Mouse (Mus musculus) cerebellum, adult (tissue): Measurements from ENCODE around the gene Smim6.

Experiments used
- ATAC-seq: cut with Nextera tagmentation; 2 replicates; pipeline ENCODE4 v1.9.2; 2017; ENCODE audit warnings: mild to moderate bottlenecking, moderate library complexity, mixed read lengths; ENCODE audit not compliant: insufficient number of reproducible peaks, low FRiP score, low TSS enrichment

The Smim6 gene

DNA sequence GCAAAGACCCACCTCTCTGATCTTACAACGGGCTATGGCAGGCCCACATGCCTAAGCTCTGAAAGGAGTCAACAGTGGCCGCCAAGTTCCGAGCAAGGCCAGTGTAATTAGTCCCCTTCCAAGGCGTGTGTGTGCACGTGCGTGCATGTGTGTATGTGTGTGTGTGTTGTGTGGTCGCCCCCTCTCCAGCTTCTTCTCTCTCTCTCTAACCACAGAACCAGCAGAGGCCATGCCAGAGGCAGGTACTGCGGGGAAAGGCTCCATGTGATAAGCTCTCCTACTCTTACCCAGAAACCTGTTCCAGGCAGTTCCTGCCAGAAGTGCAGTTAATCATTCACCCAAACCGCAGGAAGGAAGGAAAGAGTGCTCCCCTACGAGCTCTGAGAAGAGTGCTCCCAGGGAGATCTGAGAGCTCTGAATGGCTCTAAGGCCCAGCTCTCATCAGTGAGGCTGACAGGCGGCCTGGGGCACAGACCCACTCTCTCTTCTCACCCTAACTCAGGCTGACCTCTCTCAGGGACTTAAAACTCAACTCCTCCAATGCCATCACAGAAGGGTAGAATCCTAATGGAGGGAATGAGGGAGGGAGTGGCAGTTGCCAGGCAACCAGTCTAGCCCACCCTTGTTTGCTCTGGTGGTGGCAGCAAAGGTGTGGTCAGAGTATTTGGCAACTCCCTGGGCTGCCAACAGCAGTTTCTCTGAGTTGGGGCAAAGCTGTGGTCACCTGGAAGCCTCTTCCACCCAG lies at the start of gene Smim6:
Gene Smim6 (plus strand): TSS at position 386 of the 745 bp plus-strand sequence.
- ATAC-seq: no peak

DNA sequence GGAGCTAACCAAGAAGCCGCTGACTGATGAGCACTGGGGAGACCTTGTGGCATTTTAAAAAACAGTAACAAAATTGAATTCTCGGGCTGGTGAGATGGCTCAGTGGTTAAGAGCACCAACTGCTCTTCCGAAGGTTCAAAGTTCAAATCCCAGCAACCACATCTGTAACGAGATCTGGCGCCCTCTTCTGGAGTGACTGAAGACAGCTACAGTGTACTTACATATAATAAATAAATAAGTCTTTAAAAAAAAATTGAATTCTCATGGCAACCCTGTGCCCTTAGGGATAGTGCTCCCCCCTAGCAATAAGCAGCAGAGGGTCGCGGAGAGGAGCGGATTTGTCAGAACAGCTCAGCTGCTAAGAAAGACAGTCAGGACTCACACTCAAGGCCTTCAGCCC lies 47.9 kb upstream of the Smim6 start:
- ATAC-seq: no peak

DNA sequence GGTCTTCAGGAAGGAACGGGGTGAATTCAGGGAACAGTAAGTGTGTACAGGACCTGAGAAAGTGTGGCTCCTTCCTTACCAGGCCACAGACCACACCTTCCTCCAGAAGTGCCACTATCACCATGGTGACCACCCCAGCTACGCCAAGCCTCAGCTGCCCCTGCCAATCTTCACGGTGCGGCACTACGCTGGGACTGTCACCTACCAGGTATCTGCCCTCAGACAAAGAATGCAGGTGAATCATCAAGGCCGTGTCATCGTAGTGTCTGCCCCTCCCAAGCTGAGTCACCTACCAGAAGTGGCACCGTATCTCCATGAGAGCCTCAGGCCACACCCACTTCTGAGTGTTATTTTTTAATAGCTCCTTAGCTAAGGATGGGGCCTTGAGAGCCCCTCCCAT lies 42.4 kb upstream of the Smim6 start:
- no peak for ATAC-seq

DNA sequence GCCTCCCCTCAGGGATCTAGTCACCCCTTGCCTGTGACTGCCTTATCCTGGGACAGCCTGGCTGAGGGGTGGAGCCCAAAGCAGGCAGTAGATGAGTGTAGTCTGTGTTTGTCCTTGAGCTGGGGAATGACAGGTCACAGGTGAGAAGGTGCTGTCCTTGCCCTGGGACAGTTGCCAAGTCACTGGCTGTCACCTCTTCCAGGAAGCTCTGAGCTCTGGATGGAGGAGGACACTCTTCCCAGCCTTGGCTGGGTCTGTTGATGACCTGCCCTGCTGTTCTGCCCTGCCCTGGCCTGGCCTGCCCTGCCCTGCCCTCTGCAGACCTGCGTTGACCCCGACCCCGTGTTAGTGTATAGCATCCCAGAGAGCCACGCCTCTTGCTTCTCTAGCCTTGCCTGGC lies 39.4 kb upstream of the Smim6 start:
- ATAC-seq: no peak

DNA sequence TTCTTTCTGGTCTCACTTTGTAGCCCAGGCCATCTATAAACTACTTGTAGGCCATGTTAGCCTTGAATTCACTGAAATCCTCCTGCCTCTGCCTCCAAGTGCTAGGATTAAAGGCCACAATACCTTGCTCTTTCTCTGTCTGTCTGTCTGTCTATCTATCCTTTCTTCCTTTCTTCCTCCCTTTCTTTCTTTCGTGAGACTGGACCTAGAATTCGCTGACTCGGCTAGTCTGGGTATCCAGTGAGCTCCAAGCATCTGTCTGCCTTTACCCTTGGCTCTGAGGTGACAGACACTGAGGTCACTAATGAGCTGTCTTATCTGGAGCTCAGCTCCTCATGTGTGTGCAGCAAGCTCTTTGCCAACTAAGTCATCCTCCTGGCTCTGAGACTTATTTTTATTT lies 35.9 kb upstream of the Smim6 start:
- ATAC-seq: no peak

DNA sequence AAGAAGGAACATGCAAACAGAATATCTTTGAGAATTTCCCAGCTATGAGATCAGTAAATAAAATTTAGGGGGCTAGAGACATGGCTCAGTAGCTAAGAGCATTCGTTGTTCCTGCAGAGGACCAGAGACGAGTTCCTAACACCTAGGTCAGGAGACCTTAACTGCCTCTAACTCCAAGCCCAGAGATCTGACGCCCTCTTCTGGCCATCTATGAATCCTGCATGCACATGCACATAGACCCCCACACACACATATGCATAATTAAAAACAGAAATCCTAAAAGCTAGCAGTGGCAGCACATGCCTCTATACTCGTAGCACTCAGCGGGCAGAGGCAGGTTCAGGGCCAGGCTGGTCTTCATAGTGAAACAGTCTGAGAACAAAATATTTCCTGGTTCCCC lies 35.4 kb upstream of the Smim6 start:
- no peak for ATAC-seq

DNA sequence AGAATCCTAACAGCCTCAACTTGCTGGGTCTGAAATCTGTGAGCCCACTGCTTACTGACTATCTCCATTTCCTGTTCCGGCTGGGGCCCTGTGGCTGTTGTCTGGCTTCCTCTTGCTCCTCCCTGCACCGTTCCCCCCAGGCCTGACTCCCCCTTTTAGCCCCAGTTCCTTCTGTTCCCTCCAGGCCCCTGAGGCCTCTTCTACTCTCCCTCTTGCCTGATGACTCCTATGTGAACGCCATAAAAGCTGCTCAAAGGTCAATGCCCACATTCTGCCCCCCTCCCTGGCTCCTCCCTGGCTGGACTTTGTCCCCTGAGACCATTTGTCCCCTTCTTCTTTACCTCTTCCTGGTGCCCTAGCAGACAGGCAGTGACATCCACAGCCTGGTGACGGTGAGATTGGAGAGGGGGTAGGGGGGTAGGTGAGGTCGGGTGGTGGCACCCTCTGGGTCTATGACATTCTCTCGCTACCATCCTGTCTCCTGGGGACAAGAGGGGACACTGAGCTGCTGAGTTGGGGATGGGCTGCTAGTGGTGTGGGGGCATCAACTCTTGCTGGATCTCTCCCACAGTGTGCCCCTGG lies 34.6 kb upstream of the Smim6 start:
- no peak for ATAC-seq

DNA sequence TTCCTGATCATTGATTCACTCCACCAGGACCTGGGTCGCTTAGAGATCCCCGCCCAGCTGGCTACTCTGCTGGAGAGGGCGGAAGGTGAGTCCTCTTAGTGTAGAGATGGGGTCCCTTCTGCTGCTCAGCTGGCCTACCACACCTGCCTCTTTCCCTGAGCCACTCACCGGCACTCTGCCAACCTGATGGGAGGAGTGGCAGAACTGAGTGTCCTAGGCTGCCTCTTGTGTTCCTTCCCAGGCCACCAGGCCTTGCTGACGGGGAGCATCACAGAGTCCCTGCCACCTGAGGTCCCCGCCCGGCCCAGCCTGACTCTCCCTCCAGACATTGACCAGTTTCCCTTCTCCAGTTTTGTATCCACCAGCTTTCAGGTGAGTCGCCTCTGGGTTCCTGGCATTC lies 33.7 kb upstream of the Smim6 start:
- ATAC-seq: no peak

DNA sequence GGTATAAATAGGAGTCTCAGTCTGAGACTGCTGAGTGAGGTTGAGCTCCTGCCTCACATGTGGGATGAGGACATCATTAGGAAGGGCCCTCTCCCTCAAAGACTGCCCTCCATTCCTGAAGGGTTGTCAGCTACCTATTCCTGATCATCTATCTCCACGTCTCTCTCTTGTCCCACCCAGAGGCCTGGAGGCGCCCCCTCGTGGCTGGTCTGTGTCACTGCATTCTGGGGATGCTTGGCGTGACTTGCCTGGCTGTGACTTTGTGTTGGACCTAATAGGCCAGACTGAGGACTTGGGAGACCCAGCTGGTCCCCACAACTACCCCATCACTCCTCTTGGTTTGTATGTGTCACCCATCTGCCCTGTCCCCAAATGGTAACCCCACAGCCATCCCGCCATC lies 30.8 kb upstream of the Smim6 start:
- no peak for ATAC-seq

DNA sequence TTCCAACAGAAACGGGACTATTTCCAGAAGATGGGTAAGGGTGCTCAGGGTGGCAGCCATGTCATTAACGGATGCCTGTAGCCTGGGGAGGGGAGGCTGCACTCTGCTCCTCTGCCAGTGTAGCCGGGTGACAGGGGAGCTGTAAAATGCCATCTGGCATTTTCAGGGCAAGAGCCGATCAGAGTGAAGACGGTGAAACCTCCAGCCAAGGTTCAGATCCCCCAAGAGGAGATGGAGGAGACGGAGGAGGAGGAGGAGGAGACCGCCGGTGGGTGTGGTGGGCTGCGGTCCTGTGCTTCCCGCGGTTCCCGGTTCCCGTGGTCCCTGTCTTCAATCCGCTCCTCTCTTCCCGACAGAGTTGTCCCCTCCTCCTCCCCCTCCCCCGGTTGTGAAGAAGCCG lies 28.6 kb upstream of the Smim6 start:
- no peak for ATAC-seq

DNA sequence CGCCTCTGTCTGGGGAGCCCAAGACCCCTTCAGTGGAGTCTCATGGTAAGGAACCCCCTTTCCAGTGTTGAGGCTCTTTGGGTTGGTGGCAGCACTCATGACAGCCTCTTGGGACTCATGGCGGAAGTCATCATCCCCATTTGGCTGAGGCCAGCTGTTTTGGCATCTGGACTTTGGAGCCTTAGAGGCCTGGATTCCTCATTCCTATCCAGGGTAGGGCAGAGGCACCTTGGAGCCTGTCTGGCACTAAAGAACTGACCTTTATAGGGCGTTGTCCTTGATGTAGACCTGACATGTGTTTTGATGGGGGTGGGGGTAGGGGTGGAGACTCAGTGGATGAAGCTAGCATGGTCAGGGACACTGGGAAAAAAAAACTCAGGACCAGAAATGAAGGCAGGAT lies 27.5 kb upstream of the Smim6 start:
- no peak for ATAC-seq

DNA sequence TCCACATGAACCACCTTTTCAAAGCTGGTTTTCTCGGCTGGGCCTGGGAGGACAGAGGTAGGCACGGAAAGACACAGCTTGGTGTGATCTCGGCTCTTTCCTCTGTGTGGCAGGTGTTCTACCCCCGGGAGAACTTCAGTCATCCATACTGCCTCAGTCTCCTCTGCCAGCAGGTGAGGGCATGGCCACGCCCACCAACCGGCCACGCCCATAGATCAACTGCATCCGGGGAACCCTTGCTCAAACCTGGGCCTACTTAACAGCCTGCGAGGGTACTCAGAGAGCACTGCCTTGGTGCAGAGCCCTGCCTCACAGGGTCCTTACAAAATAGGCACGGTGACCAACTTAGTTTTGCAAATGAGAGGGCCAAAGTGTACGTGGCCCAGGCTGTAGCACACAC lies 26.5 kb upstream of the Smim6 start:
- no peak for ATAC-seq

DNA sequence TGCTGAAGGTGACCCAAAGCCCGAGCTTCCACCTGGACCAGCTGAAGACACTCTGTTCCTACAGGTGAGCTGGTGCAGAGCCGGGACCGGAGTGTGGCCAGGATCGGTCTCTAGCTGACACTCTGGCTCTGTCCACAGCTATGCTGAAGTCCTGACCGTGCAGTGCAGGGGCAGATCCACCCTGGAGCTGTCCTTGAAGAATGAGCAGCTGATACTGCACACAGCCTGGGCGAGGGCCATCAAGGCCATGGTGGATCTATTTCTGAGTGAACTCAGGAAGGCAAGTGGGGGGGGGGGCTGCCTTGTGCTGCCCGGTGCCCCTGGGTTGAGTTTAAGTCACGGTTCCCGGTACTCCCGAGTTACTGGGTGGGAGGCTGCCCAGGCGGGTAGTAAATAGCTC lies 25.4 kb upstream of the Smim6 start:
- ATAC-seq: no peak

DNA sequence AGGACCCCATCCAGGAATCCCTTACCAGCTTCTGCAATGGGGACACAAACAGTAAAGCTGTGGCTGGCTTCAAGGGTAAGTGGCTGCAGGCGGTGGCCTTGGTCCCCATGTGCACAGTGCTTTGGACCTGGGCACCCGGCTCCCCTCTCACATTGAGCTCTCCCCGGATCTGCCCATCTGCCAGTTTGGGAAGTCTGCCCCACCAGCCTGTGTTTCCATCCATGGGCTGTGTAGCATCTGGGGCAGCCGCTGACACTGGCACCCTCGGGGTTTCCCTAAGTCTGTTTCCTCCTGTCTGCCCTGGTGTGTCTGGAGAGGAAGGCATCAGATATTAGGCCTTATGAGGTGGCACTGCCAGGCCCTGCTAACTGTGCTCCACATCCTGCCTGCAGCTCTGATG lies 23.8 kb upstream of the Smim6 start:
- no peak for ATAC-seq

DNA sequence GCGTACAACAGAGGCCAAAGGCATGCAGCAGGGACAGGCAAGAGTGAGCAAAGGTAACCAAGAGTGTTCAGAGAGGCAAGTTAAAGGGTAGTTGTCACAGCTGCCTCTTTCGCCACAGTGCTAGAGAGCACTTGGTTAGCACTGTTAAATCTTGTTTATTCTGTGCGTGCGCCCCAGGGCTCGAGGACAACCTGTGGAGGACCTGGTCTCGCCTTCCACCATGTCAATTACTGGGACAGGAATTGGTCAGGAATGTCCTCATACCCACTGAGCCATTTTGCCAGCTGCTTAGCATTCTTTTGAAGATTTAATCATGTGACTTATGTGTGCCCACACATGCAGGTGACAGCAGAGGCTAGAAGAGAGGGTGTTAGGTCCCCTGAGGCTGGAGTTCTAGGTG lies 22.7 kb upstream of the Smim6 start:
- no peak for ATAC-seq

DNA sequence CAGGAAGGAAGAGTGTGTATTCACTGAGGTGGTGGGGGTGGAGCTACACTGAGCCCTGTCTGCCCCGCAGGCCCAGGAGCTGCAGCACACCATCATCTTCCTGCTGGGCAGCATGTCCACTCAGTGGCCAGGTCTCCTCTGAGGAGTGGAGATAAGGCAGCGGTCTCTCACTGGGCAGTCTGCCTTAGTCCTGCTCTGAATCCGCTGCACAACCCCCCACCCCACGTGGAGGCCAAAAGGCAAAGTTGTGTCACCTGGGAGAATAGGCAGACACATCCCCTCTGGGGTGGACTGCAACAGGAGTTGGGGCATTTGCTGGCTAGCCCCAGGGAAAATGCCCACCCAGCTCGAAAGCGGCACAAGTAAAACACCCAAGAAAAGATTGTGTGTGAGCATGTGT lies 19.6 kb upstream of the Smim6 start:
- no peak for ATAC-seq

DNA sequence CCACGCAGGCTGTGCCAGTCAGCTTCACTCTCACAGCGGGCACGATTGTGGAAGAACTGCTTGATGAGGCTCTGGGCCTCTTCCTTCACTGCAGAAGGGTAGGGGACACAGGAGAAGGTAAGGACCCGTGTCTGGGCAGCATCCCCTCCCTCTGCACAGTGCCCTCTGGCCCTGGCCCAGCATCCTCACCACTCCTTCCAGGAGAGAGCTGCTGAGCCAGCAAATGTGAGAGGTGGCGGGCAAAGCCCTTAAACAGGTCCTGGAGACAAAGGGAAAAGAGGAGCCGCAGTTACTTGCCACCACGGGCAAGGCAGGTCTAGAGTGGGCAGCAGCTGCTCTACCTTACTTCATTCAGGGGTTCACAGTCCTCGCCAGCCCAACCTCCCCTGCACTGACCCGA lies 18.7 kb upstream of the Smim6 start:
- ATAC-seq: no peak

DNA sequence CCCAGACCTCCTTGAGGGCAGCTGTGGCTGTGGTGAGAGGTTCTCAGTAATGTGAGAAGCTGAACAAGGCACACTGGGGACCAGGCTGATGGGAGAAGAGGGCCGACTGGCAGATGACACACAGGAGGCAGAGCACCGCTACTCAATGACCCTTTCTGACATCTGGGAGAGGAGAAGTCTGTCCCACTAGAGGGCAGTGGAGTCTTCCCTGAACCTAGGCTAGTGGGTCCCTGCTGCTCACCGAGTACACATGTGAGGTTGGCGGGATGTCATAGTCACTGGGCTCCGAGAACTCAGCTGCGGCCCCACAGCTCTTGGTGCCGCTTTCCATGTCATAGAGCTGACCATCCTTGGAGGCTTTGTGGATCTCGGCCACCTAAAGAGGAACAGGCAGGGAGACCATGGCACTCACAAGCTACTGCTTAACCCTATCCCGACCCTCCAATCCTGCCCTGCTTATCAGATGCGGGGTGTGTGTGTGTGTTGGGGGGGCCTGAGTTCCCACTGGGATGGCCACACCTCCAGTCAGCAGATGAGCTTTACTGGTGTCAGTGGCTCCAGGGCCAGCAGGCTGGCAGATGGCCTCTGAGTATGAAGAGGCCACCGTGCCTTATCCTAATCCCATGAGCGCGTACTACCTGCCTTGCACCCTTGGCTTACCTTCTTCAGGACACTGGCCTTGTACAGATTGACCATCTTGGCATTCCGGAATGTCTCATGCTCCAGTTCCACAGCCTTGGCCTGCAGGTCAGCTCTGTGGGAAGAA lies 16.9 kb upstream of the Smim6 start:
- no peak for ATAC-seq

DNA sequence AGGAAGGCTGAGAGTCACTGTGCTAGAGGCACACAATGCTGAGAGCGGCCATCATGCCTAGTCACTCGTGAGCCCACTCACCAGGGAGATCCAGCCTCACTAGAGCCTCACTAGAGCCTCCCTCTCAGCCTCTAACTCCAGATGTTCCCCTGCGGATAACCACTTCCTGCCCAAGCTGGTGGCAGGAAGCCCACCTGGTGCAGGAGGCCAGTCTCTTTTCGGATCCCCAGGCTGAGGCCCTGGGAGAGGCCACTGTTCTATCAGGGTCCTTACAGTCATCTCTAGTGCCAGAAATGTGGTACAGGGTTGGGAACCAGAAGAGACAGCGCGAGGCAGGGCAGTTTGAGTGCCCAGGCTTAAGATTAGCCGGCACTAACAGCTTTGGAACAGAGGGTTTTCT lies 13.4 kb upstream of the Smim6 start:
- ATAC-seq: no peak

DNA sequence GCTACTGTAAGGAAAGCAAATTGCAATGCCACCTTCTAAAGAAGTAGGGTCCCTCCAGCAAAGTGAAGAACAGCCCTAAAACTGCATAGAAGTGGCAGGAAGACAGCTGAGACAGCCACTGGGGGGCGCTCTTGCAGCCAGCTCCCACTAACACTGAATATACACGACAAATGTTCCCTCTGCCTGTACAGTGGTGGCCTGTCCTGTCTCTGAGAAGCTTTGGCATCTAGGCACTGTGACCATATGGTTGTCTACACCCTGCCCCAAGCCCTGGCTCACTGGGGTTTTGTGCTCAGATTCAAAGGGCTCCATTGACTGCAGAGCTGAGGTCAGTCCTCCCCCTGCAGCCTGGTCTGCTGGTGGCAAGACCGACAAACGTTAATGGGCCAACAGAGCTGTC lies 12.9 kb upstream of the Smim6 start:
- ATAC-seq: peak; percentile 90

DNA sequence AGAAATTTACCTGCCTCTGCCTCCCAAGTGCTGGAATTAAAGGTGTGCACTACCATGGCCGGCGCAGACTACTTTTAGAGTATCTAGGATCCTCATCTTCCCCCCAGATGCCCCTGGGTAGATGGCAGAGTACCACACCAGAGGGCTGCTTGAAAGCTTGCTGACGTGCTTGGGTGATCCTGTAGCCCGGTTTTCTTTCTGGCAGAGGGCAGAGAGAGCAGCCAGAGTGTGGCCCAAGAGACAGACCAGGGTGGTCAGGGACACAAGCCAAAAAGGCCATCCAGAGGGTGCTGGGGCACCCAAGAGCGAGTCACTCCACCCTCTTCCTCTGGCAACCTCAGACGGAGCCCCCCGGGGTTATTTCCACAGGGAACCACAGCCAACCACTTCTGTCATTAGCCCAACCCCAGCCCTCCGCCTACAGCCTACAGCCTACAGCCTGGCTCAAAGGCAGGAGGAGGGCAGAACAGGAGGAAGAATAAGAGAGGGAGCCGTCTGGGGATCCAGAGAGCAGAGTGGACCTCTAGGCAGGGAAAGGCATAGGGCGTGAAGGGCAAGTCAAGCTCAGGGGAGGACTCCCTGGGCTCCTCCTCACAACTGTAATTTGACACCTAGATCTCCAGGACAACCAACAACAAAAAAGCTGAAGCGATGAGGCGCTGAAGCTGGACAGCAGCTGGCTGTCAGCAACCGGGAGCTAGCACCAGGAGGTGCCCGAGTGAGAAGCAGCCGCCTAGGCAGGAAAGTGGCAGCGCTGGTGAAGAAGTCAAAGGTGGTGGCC lies 12.1 kb upstream of the Smim6 start, which contains the start of gene Smim5:
Gene Smim5 (plus strand): TSS at position 481 of the 781 bp plus-strand sequence.
- no peak for ATAC-seq
